Mouse (Mus musculus) cerebellum, adult 9-10 months (tissue): ENCODE results near the gene Hspa5.
"Not testable (repeated sequence)": the region's sequence is repeated elsewhere in the genome, so short reads cannot be mapped to it uniquely, and the experiment has no call there.

Experiments
- DNase-seq: peaks from one replicate; pipeline ENCODE4 v3.0.0; 2022

The Hspa5 gene

DNA sequence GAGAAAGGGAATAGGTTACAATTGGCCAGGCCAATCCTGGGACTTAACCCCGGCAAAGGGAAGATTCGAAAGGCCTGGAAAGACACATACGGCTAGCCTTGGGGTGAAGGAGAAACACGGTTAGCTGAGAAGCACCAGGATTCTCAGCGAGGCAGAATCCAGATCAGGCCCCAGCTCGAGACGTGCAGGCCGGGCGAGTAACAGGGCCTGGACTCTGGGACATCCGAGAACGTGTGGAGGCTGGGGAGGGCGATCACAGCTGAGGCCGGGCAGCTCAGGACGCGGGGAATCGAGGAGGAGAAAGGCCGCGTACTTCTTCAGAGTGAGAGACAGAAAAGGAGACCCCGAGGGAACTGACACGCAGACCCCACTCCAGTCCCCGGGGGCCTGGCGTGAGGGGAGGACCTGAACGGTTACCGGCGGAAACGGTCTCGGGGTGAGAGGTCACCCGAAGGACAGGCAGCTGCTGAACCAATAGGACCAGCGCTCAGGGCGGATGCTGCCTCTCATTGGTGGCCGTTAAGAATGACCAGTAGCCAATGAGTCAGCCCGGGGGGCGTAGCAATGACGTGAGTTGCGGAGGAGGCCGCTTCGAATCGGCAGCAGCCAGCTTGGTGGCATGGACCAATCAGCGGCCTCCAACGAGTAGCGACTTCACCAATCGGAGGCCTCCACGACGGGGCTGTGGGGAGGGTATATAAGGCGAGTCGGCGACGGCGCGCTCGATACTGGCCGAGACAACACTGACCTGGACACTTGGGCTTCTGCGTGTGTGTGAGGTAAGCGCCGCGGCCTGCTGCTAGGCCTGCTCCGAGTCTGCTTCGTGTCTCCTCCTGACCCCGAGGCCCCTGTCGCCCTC is at the start of gene Hspa5:
TSS of gene Hspa5 (plus strand) at position 603 of the 859 bp plus-strand sequence.
- peak; percentile 100 for DNase-seq

DNA sequence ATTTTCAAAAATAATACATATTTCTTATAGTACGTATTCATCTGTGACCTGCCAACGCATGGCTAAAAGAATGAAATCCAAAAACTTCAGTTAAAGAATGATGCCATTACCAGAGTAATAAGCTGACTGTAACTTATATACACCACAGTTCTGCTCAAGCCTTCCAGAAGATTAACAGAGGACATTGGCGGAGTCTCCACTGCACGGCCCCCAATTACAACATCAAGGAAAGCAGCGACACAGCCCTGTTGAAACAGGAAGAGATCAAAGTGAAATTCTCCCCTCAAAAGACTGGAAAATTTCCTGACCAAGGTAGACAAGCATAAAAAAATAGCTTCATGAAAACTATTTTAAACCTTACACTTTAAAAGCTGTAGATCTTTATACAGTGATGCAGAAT is 46.5 kb upstream of the Hspa5 start:
- no peak for DNase-seq

DNA sequence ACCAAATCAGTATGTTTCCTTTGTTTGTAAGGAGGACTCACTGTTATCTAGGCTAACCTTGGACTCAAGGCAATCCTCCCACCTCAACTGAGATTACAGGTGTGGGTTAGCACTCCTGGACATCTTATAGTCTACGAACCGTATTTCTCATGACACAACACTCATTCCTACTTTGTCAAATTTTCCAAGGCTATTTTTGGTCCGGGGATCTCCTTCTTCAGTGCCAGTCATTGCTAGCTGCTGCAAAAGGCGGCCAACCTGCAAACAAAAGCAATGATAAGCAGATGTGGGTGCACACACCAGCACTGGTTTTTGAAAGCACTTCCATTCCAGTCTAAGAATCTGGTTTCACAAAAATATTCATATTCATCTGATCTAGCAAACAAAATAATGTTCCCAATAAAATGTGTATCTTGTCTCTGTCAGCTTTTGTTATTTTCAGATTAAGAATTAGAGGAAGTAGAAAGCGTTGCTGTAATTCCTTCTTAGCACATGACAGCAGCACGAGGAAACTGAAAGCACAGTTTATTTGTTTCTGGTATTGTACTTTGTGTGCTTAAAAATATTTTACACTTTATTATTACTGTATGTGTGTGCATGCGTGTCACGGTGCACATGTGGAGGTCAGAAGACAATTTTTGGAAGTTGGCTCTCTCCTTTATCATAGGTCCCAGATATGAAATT is 44.6 kb upstream of the Hspa5 start:
- no peak for DNase-seq

DNA sequence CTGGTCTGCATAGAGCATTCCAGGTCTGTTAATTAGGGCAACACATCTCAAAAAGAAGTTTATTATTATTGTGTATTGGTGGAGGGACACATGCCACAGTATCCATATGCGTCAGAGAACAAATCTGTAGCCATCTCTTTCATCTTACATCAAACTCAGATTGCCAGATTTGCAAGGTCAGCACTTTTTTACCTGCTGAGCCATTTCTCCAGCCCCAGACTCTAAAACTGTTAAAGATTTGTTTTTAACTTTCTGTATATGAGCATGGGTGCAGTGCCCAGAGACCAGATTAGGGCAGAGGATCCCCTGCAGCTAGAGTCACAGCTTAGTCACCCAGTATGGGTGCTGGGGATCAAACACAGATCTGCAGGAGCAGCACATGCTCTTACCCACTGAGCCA is 35.1 kb upstream of the Hspa5 start:
- DNase-seq, result no peak

DNA sequence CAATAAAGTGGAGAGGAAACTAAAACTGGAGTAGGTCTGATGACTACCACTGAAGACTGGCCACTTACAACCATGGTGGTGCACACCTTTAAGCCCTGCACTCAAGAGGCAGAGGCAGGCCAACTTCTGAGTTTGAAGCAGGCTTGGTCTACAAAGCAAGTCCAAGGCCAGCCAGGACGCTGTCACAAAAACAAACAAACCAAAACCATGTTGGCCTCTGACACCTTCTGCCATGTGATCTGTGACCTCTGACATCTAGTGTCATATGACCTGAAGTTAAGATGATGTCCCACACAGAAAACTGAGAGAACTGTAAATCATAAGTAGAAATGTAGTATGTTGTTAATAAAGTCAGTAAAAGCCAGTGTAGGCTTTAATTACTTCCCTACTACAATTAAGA is 33.9 kb upstream of the Hspa5 start:
- no peak for DNase-seq

DNA sequence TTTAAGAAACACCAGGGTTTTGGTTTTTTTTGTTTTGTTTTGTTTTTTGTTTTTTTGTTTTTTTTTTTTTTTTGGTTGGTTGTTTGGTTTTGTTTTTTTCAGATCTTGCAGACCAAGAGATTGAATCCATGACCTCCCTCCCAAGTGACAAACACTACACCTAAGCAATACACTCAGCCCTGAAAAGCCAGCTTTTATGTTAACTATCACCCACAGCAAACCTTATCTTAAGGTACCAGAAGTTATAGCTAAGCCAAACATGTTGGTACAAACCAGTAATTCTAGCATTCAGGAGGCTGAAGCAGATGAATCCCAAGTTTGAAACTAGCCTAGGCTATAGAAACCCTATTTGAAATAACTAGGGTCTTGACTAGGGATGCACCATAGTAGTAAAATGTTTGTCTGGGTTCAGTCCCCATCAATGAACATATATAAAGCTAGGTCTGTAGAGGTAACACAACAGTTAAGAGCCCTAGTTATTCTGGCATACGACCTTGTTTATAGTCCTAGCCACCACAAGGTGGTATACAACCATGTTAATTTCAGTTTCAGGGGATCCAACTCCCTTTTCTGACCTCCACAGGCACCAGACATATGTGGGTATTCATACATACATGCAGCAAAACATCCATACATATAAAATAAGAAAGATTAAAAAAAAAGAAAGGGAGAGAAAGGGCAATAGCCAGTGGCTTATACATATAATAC is 31.9 kb upstream of the Hspa5 start:
- DNase-seq, result no peak

DNA sequence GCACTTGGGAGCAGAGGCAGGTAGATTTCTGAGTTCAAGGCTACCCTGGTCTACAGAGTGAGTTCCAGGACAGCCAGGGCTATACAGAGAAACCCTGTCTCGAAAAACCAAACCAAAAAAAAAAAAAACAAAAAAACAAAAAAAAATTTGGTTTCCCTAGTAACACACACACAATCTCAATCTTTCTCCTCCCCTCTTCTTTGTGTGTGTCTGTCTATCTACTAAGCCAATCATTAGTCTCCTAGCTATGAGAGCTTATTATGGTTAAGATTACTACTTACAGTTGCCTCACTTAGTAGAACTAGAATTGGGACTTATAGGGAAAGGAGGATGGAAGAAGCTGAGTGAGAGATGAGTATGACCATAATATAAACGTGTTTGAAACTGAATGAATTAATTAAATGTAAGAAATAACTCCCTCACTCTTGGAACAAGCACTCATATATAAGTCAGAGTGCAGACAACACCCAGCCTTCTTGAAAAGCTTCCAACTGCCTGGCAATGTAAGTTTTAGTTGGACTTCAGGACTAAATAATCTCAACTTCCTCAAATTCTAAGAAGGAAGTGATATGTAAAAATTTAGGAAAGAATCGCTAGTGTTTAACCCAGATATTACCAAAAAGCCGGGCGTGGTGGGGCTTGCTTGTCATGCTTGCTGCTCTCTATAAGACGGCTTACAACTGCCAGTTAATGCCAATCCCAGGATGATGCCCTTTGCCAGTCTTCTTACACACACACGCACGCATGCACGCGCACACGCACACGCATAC is 30.2 kb upstream of the Hspa5 start:
- no peak for DNase-seq

DNA sequence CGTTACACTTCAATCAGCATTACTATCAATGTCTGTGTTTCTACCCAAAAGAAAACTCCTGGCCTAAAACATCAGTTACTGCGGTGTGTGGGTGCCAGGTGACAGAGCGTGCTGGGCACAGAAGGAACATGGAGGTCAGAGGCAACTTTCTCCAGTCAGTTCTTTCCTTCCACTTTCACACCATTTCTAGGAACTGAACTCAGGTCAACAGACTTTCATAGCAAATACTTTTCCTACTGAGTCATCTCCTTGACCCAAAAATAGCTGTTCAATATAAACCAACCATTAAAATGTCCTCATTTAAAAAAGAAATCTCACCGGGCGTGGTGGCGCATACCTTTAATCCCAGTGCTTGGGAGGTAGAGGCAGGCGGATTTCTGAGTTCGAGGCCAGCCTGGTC is 29.1 kb upstream of the Hspa5 start:
- DNase-seq, result no peak

DNA sequence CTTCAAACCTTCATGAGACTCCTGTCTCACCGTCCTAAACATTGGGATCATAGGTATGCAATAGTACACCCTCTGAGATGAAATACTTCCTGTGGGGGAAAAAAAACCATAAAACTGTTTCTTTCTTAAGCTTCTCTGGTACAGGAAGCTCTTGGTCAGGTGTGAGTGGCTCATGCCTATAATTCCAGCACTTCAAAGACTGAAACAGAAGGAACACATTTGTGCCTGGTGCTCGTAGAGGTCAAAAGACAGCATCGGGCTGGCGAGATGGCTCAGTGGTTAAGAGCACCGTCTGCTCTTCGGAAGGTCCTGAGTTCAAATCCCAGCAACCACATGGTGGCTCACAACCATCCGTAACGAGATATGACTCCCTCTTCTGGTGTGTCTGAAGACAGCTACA is 27.3 kb upstream of the Hspa5 start:
- no peak for DNase-seq

DNA sequence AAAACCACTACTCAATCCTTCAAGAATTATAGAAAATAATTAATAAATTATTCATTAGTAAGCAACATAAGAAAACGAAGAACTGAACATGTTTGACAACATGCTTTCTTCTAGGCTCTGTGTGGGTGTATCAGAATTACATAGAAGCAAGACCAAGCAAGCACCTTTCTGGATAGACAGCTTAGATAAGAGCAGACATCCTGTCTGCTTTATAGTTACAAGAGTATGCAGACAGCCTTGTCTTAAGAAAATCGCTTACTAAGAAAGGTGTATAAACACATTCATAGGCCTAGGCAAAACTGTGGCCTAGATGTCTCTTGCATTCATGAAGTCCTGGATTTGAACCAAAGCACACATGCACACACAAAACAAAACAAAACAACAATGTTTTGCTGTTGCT is 26.1 kb upstream of the Hspa5 start:
- DNase-seq, result no peak

DNA sequence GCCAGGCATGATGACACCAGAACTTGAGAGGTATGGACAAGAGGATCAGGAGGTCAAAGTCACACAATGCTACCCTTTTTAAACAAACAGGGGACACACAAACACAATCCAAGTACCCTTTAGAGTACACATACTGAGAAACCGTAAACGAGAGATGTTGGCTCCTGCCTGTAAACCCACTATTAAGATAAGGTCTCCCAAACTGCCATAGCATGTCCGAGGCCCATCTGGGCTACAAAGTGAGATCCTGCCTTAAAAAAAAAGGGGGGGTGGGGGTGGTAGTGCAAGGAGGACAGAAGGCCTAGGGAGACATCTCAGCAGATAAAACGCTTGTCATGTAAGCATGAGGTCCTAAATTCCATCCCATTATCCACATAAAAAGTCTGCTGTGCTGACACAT is 23.3 kb upstream of the Hspa5 start:
- no peak for DNase-seq

DNA sequence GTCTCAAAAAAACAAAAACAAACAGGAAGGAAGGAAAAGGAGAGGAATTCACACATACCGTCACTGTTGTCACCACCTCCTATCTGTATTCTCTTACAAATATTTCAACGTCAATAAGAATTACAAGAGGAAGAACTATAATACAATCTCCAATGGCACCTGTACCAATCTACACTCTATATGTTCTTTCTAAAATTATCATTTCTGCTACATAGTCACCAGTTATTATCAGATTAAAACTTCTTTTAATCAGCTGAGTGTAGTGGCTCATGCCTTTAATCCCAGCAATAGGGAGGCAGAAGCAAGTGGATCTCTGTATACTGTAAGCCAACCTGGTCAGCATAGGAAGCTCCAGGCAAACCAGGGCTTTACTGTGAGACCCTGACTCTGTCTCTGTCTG is 21.5 kb upstream of the Hspa5 start:
- DNase-seq, result no peak

DNA sequence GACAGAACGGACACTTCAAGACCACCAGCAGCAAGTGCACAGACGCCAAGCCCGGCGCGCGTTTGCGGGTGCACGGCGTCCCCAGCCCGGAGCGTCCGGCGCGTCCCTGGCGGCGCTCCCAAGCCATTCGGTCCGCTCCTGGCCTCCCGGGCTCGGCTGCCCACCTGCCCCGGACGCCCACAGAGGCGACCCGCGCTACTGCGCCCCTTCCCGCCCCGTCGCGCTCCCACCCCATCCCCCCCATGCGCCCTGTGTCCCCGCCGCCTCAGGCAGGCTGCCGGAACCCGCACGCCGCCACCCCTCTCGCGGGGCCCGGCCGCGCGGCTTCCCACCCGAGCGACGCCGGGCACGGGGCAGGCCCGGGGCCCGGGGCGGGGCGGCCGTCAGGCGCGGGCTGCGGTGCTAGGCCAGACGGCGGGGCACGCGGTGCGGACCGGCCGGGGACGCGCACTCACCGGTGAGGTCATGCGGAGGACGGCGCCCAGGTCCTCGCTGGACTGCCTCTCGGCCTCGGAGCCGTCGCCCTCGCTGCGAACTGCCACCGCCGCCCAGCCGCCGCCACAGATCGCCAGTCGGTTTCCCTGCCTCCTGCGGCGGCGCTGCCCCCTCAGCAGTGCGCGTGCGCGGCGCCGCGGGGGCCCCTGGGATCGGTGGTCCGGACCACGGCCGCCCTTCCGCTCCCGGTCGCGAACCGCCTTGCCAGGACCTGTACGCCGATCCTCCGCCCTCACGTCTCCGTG is 17.8 kb upstream of the Hspa5 start:
- peak; percentile 82 for DNase-seq

DNA sequence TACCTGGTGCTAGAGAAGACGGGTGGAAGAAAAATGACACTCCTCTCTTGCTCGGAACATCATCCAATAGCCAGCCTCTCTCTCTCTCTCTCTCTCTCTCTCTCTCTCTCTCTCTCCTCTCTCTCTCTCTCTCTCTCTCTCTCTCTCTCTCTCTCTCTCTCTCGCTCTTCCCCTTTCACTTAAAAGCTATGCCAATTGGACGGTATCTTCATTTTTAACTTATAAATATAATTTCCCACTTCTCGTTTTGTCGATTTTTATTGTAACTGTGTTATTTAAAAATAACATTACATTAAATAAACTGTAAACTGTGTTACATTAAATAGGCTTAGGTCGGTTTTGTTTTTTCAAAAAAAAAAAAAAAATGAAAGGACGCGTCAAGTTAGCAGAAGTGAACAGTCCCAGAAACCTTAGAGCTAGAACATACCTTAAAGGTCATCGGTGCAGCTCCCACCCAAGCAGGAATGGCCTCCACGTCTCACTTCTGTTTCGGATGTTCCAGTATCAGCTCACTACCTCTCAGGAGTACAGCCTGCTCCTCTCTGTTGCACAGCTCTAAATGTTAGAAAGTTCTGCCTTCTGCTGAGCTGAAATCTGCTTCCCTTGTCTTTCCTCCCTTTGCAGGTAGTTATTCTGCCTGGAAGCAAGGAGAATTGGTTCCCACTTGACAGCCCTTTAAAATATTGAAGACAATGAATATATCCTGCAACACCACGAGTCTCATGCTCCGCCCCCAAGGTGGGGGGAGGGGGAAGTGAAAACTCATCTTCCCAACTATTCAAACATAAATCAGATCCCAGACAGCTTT is 17.0 kb upstream of the Hspa5 start, which contains the start of gene Gapvd1:
TSS of gene Gapvd1 (minus strand) at position 682 of the 808 bp plus-strand sequence.
- peak; percentile 57 for DNase-seq

DNA sequence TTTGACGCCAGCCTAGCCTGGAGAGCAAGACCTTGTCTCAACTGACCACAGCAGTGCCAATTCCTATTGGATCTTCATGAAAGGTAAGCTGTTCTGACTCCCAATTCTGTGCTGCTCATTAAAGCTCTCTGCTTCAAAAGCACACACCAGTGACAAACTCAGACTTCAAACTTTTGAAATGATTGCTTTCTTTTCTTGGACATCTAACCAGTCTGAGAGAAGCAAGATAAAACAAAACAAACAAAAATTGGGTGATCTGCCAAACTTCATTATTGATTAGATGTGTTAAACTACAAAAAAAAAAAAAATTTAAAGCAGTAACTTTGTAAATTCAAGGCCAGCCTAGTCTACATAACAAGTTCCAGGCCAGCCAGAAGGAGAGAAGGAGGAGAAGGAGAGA is 14.4 kb upstream of the Hspa5 start:
- no peak for DNase-seq

DNA sequence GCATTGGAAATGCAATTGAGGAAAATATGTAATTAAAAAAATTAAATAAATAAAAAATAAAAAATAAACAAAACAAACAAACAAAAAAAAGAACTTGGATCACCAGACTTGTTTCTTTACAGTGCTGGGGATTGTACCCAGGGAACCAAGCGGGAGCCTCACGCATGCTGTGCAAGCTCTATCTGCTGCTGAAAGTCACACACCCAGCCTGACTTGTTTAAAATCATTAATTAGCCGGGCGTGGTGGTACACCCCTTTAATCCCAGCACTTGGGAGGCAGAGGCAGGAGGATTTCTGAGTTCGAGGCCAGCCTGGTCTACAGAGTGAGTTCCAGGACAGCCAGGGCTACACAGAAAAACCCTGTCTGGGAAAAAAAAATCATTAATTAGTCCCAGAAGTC is 10.5 kb upstream of the Hspa5 start:
- not testable (repeated sequence) for DNase-seq

DNA sequence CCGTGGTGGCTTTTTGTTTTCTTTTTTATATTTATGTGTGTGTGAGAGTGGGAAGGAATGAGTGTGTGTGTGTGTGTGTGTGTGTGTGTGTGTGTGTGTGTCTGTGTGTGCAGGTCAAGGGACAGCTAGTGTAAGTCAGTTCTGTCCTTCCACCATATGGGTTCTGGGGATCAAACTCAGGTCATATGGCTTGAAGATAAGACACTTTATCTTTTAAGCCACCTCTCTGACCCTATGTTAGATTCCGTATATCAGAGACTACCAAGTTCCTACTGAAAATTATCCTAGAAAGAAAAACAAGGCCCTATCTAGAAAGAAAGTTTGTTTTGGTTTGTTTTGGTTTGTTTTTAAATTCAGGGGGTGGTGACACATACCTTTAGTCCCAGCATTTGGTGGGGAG is 9.6 kb upstream of the Hspa5 start:
- DNase-seq, result no peak

DNA sequence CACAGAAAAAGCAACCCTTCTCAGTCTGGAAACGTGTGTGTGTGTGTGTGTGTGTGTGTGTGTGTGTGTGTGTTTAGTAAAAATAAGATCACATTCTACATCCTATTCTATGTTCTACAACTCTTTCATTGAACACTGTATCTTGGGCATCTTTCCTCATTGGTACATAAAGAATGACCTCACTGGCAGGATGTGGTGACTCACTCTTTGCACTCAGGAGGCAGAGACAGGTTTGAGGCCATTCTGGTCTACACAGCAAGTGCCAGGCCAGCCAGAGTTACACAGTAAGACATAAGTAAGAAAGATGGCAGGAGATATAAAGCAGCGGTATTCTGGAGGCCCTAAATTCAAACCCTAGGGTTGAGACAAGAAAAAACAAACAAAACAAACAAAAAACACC is 8.9 kb upstream of the Hspa5 start:
- DNase-seq, result no peak

DNA sequence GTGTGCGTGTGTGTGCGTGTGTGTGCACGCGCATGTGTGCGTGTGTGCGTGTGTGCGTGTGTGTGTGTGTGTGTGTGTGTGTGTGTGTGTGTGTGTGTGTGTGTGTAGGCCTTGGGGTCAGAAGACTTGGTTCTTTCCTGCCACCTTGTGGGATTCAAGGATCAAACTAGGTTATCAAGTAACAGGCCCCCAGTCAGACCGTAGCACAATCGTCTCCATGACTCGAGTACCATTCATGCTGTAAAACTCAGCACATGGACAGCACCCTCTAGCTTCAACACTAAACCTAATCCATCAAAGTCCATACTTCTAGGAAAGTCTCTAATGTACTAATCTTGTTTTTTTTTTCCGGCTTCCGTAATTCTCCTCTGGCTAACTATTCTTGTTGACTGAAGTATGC is 7.0 kb upstream of the Hspa5 start:
- no peak for DNase-seq

DNA sequence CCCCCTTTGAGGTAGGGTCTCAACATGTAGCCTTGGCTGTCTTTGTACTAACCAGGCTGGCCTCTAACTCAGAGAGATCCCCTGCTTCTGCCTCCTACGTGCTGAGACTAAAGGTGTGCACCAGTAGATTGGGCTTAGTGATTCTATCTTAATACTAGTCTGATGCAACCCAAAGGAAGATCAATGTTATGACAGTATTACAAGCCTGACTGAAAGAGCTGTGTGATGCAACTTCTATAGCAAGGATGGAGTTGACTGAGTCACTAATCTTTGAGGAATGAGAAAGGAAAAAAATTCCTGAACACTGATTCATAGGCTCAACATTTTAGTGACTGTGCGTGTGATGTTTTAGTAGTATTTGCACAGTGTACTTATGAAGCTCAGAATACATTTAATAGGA is 1.7 kb upstream of the Hspa5 start:
- DNase-seq, result no peak

DNA sequence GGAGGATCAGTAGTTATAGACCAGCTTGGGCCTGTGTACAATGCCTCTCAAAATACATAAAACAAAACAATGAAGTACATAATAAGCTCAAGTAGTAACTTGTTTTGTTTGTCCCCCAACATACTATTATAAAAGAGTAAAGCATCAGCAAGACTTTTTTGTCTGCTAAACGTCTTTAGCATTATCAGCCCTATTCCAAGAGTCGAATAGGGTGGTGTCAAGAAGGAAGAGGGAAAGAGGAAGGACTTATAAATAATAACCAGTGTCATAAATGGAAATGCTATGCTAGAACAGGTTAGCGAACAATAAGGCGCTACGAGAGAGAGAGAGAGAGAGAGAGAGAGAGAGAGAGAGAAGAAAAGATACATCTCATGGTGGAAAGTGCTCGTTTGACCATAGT is 819 bp upstream of the Hspa5 start:
- DNase-seq, result no peak
